Mouse (Mus musculus) CD4-positive, CD25-positive, alpha-beta regulatory T cell, adult 2 months (primary cell): ENCODE measurements around the gene Gm11273.
"Not testable (repeated sequence)": the region's sequence is repeated elsewhere in the genome, so short reads cannot be mapped to it uniquely, and the experiment has no call there.

Experiments
- DNase-seq: peaks from one replicate; pipeline ENCODE4 v3.0.0-alpha.2; 2012; ENCODE audit warnings: low read depth, low spot score

The Gm11273 gene

GRCm38 (mm10) chr13:21501182-21501581 is at the start of gene Gm11273:
TSS of gene Gm11273 (minus strand) at chr13:21501418.
- not testable (repeated sequence) for DNase-seq

- no peak for DNase-seq
These were observed 49.3 kb upstream of the Gm11273 start for GRCm38 (mm10) chr13:21550416-21551110.

GRCm38 (mm10) chr13:21549487-21549886 is 48.3 kb upstream of the Gm11273 start:
- no peak for DNase-seq

- DNase-seq: no peak
These were observed 41.5 kb upstream of the Gm11273 start, which contains the start of gene Olfr1366 for GRCm38 (mm10) chr13:21542708-21543107. TSS of gene Olfr1366 (minus strand) at chr13:21542808.

GRCm38 (mm10) chr13:21530781-21531201 is 29.6 kb upstream of the Gm11273 start, which contains the start of gene Zkscan8:
TSS of gene Zkscan8 (minus strand) at chr13:21531120.
- peak; percentile 89 for DNase-seq

- DNase-seq: peak; percentile 3
These were observed 28.9 kb upstream of the Gm11273 start for GRCm38 (mm10) chr13:21530136-21530535.

- DNase-seq: peak; percentile 92
These were observed 5.0 kb upstream of the Gm11273 start for GRCm38 (mm10) chr13:21506221-21506649.

GRCm38 (mm10) chr13:21502296-21502695 is 1.1 kb upstream of the Gm11273 start:
- DNase-seq: no peak

- no peak for DNase-seq
These were observed 6.1 kb downstream of the Gm11273 start, which contains the start of gene AK157302 for GRCm38 (mm10) chr13:21495080-21495479. TSS of gene AK157302 (plus strand) at chr13:21495223.

GRCm38 (mm10) chr13:21492847-21493246 is 8.4 kb downstream of the Gm11273 start:
- no peak for DNase-seq

GRCm38 (mm10) chr13:21486881-21487280 is 14.3 kb downstream of the Gm11273 start:
- DNase-seq: no peak

GRCm38 (mm10) chr13:21478759-21479670 is 22.2 kb downstream of the Gm11273 start, which contains the start of the genes Zkscan4 and Gm10065:
TSS of gene Zkscan4 (plus strand) at chr13:21478907.
TSS of gene Gm10065 (minus strand) at chr13:21479441.
- peak; percentile 3 for DNase-seq

- DNase-seq: no peak
These were observed 28.8 kb downstream of the Gm11273 start for GRCm38 (mm10) chr13:21472427-21472826.

GRCm38 (mm10) chr13:21469097-21469496 is 32.1 kb downstream of the Gm11273 start:
- no peak for DNase-seq

GRCm38 (mm10) chr13:21468061-21469019 is 32.9 kb downstream of the Gm11273 start, which contains the start of gene Nkapl:
TSS of gene Nkapl (minus strand) at chr13:21468509.
- DNase-seq: peak; percentile 84

GRCm38 (mm10) chr13:21467336-21467735 is 33.9 kb downstream of the Gm11273 start:
- no peak for DNase-seq

GRCm38 (mm10) chr13:21462516-21462915 is 38.7 kb downstream of the Gm11273 start:
- DNase-seq: not testable (repeated sequence)

- no peak for DNase-seq
These were observed 44.9 kb downstream of the Gm11273 start for GRCm38 (mm10) chr13:21456347-21456746.

GRCm38 (mm10) chr13:21454133-21454532 is 47.1 kb downstream of the Gm11273 start:
- no peak for DNase-seq

- peak; percentile 86 for DNase-seq
These were observed 47.8 kb downstream of the Gm11273 start, which contains the start of gene Zscan26 for GRCm38 (mm10) chr13:21453449-21453848. TSS of gene Zscan26 (minus strand) at chr13:21453730.

- no peak for DNase-seq
These were observed 48.2 kb downstream of the Gm11273 start for GRCm38 (mm10) chr13:21453042-21453441.
